Mouse (Mus musculus) spleen, postnatal 10 days (tissue): Measurements from ENCODE around the gene St3gal3.

Experiments
- DNase-seq, 2 experiments: peaks; one replicate each; pipeline ENCODE4 v3.0.0; 2021 to 2022; ENCODE audit warnings: low spot score in 2 of 2

St3gal3 gene

DNA sequence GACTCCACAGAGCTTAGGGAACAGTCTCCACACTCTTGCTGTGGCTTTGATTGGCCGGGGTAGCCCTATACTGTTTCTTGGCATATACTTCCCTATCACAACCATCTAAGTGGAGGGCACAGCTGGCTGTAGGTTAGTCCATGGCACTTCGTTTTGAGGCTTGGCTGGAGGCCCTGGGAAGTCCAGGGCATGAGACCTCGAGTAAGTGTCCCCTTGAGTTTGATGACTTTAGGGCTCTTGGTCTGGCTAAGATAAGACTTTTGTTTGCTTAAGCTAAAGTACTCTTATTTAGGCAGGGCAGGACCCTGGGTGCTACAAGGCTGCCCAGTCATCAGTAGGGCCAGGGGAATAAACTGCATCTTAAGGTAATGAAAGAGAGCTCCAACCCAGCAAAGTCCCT is 236.6 kb downstream of the St3gal3 start:
- no peak for DNase-seq

DNA sequence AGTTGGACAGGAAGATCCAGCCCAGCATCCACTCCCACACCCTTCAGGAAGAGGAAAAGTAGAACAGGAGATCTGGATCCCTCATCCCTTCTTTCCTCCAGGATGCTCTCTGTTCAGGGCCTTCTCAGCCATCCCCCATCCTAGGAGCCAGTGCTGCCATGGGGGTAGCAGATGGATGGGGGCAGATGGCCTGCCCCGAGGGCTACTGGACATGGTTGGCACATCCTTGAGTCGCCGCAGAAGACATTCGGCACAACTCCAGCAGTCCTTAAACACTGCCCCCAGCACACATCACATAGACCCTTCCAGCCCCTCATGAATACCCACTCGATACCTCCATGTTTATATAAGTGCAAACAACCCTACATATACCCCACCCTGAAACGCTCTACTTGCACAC is 238.7 kb downstream of the St3gal3 start:
- DNase-seq, result no peak

DNA sequence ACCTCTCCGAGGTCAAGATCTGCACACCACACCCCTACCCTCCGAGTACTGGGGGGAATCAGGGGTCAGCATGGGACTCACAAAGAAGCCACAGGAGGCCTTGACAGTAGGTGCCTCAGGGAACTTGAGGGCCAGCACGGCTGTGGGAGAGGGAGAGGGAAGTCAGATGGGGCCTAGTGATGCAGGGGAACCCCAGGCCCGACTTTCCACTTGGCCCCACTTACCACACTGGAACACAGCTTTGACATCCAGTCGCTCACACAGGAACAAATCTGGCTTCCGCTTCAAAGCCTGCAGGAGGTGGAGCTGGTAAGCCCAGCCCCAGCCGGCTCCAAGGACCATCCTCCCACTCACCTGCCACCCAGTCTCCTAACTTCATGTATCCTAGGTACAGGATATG is 239.4 kb downstream of the St3gal3 start:
- DNase-seq, result peak in 1 of 2 experiments; percentile 9

- no peak for DNase-seq
These were observed 240.1 kb downstream of the St3gal3 start for GRCm38 (mm10) chr4:117894601-117895000.

DNA sequence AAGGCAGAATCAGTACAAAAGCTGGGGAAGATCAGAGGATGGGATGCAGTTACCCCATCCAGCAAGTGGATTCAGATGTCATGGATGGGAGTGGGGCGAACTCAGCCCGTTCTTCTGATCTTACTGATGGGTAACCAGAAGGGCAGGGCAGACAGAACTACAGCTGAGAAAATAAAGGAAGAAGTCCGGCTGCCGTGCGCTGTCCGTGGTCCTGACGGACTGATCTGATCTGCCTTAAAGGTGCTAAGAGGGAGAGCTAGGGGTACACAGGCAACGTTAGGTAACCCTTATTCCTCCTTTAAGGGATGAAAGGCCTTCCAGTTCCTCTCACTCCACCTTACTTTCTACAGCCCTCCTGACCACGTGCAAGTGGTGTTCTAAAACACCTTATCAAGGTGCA is 241.3 kb downstream of the St3gal3 start:
- peak in 1 of 2 experiments; percentile 82 for DNase-seq

- peak; percentile 67 to 88 for DNase-seq
These were observed 243.0 kb downstream of the St3gal3 start, which contains the start of gene Dph2 for GRCm38 (mm10) chr4:117891738-117892161. Gene Dph2 (minus strand): TSS chr4:117892032.

DNA sequence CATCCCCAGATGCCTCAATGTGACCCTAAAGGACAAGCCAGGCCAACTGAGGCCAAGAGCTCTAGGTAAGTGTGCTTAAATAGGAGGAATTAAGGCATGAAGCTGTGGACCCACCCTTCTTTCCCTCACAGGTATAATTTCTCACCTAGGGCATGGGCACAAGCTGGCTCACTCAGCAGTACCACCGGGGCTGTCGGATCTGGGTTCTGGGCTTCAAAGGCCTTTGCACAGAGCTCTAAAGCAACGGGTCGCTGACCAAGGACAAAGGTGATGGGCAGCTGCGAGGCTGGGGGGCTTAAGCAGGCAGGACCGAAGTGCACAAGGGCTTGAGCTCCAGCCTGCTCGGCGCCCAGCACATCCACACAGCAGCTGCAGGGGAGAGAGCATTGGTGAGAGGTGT is 244.0 kb downstream of the St3gal3 start:
- DNase-seq, result no peak

DNA sequence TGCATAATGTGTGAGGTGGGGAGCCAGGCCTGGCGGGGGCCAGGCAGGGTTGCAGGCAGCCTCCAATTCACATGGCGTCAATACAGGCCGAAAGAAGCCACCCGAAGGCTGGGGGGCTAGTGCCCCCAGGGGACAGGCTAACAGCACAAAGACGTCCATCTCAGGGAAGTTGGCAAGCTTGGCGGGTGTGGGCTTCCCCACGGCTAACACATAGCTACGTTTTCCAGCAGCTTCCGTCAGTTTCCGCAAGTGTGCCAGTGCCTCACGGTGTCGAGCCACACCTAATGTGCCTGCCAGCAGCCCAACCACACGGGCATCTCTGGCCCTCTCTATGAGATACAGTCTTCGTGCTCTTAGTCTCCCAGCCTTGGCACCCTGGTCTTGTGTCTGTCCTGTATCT is 244.7 kb downstream of the St3gal3 start:
- DNase-seq, result no peak

DNA sequence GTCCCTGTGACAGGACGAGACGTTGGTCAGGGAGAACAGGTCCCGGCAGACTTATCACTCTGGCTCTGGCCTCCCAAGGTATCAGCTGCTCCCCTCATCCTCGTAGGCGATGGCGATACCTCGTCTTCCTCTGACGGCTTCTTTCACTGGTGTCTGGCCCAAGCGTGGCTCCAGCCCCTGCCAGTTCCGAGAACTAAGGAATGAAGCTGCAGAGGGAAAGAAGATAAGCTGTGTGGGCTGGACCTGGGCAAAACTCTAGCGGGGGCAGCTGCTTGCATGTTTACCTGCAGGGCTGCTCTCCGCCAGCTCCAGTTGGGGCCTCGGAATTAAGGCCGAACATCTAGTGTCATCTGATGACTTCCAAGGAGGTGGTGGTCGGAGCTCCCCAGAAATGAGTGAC is 245.2 kb downstream of the St3gal3 start:
- no peak for DNase-seq

DNA sequence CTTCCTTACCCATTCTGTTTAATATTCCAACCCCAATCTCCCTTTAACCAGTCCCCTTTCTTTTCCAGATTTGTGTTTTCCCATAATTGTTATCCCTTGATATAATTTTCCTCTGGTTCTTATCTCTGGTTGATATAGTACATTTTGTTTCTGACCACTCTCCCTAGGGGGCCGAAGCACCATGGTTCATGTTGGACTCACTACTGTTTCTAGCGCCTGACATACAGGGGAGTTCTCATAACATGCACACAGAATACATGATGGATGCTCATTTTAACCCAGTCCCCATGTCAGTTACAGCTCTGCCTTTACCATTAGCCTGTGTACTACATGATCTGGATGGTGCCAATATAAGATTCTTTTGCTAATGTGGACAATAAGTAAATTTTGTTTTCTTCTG is 246.8 kb downstream of the St3gal3 start:
- no peak for DNase-seq

DNA sequence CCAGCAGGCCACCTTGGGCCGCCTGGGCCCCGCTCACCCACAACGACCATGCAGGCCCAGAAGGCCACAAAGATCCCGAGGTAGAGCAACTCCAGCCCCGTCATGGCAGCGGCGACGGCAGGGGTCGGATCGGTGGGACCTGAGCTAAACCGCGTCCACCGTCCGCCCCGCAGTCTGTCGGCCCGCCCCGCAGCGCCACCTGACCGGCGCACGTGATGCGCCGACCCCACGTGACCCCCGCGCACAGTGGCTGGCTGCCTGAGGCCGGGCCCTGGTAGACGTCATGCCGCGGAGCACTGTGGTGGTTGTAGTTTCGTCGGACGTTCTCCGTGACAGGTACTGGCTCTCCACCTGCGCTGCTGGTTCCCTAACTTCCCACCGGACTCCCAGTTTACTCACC is 247.6 kb downstream of the St3gal3 start, which contains the start of gene Atp6v0b:
Gene Atp6v0b, minus strand, starts transcription at position 201 of the 400 bp plus-strand sequence.
- peak; percentile 89 to 97 for DNase-seq

- DNase-seq, result peak in 1 of 2 experiments; percentile 52
These were observed 248.1 kb downstream of the St3gal3 start for GRCm38 (mm10) chr4:117886644-117887043.

- no peak for DNase-seq
These were observed 248.7 kb downstream of the St3gal3 start for GRCm38 (mm10) chr4:117885994-117886393.

GRCm38 (mm10) chr4:117885093-117885492 is 249.6 kb downstream of the St3gal3 start:
- no peak for DNase-seq

- DNase-seq, result no peak
These were observed 250.6 kb downstream of the St3gal3 start for GRCm38 (mm10) chr4:117884146-117884545.

DNA sequence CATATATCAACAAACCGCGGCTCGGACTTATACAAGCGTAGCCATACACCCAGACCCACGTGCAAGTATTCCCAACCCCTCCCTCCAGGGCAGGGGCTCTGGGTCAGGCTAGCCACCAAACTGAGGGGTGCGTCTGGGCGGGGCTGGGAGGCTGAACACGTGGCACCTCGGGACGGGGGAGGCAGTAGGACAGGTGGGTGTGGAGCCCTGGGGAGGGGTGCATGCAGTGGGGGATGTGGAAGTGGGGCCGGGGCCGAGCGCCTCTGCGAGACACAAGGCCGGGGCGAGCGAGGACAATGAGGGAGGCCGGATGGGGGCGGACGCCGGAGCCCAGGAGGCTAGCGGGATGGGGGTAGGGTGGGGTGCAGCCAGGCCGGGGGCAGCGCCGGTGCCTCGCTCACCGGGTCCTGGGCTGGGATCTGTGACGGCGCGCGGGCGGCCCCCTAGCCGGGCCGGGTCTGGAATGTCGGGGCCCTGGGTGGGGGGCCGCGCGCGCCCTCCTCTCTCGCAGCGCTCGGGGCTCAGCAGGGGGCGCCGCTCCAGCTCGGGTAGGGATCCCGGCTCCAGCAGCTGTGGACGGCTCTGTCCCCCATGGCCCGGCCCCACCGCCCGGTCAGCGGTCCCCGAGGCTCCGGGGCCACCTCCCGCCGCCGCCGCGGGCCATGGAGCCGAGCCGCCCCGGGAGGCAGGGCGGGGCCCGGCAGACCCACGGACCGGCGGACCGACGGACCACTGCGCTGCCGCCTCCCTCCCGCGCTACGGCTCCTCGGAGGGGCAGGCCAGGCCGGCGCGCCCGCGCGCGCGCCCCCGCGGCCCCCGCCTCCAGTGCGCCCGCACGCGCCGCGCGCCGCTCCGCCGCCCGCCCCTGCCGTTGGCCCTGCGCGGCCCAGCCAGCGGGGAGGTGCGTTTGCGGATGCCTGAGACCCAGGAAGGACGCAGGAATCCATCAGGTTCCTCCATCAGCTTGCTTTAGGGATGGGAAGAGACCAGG is 251.7 kb downstream of the St3gal3 start, which contains the start of gene B4galt2:
Gene B4galt2, minus strand, starts transcription at position 787 of the 991 bp plus-strand sequence.
- DNase-seq, result no peak
